Mouse (Mus musculus): ENCODE data around the gene 1600014C23Rik.

1600014C23Rik gene

DNA sequence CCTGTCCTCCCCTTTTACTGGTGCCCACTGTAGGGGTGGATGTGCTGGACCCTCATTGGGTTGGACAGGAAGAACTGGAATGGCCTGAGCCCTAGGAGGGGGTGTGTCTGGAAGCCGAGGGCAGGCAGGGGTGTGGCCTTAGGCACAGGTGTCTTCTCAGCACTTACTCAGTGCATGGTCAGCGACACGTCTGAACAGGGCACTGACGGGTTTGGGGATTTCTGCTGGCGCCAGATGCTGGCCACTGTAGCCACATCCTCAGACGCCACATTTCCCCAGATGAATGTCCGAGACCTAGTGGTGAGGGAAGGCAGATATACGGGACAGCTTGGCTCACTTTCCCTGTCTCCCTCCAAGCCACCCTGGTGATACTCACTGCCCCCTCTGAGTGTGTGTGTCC lies 18.4 kb upstream of the 1600014C23Rik start:
- no peak for DNase-seq (ENCODE audit: low read depth)

DNA sequence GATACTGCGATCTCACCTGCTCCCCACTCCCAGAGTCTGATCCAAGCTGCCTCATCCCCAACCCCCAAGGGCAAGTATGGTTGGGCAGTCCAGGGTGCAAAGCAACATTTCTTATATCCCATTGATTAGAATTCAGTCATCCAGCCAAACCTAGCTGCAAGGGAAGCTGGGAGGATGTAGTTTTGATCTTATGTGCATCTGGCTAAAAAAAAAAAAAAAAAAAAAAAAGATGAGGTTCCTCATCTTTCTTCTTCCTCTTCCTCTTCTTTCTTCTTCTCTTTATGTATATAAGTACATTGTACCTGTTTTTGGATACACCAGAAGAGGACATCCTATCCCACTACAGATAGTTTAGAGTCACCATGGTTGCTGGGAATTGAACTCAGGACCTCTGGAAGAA lies 17.7 kb upstream of the 1600014C23Rik start:
- no peak for DNase-seq (ENCODE audit: low read depth)

DNA sequence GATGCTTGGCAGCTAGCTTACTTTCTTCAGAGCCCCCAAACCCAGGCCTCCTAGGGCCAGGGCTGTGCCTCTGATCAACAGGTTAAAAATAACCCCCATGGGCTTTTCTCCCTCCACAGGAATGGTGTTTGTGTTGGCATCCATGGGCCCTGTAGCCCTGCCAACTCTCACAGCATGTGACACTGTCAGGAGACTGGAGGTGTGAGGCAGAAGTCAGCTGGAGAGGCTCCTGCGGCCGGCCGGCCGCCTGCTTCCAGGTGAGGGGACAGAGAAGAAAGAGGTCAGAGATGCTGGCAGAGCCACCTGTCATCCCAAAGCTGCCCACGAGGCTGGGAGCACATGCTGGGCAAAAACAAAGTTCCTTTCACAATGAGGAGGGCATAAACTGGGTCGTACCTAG lies 15.5 kb upstream of the 1600014C23Rik start:
- DNase-seq (ENCODE audit: low read depth): no peak

DNA sequence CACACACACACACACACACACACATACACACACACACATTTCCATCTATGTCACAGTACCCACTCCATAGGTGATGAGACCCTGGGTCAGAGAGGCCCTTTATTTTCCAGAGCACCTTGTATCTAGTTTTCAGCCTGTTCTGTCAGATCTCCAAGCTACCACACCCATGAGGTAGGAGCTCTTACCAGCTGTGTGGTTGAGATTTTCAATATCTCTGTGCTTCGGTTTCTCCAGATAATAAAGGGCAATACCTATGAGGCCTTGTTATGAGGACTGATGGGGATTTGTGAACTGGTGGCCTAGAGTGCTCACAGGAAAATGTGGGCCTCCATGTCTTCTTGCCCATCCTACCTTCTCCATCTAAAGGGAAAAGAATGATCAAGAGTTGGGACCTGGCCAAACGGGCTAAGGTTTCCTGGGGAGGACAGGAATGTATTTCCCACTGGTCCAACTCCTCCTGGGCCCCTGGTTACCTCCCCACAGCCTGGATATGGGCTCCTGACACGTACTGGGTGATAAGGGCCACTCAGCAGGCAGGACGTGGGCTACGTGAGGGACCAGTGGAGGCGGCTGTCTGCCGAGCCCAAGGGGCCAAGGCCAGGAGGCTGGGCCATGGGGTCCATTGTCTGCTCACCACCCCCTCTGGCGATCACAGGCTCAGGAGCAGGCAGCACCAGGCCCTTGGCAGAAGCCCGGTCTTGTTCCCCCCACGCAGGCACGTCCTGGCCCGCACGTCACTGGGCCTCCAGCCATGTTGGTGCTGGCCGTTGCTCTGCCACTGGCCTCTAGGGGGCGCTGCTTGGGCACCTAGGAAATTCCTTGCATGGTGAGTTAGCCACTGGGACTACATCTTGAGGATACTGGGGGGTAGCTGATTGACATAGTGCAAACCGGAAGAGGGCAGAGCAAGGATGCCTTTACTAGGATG lies 14.5 kb upstream of the 1600014C23Rik start:
- no peak for DNase-seq (ENCODE audit: low read depth)

DNA sequence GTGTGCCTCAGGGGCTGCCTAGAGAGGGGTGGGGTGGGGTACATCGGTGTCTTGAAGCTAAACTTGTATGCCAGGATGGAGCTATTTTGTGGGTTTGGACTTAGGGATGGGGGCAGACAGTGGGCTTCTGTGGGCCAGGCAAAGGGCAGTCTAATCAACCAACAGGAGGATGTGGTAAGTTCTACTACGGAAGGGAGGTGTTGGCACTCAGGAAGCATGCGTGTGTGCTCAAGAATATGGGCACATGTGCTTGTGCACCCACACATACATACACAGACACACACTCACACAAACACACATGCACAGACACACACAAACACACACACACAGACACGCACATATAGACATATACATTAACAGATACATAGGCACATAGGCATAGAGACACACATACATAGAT lies 13.6 kb upstream of the 1600014C23Rik start:
- no peak for DNase-seq (ENCODE audit: low read depth)

DNA sequence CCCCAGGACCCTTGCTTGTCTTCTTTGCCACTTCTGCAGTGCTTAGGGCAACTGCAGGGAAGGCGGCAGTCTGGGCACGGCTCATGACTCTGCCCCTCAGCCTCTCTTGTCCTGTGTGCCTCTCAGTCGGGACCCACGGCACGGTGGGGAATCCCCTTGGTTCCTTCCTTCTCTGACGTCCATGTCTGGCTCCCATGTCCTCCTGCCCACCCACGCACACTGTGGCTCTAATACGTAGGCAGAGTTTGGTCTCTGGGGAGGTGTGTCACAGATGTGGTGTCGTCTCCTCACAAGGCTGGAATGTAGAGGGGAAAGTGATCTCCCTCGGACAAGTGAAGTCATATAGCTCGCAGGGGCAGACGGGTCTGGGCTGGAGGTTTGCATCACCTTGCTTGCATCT lies 13.1 kb upstream of the 1600014C23Rik start:
- no peak for DNase-seq (ENCODE audit: low read depth)

DNA sequence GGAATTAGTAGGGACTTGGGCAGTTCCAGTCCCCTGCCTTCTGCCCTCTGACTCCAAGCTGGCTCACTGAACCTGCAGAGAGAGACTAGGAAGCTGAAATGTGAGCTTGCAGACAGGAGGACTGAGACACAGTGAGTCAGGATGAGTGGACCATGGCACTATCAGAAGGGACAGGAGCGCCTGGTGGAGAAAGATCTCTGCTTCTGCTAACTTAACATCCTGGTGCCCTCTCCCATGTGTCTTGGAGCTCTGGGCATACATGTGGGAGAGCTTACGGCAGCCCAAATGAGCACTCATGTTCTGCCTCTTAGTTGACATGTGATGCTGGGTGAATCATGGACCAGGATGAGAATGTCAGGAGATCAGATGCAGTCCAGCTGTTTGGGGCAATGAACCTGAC lies 12.0 kb upstream of the 1600014C23Rik start:
- no peak for DNase-seq (ENCODE audit: low read depth)

DNA sequence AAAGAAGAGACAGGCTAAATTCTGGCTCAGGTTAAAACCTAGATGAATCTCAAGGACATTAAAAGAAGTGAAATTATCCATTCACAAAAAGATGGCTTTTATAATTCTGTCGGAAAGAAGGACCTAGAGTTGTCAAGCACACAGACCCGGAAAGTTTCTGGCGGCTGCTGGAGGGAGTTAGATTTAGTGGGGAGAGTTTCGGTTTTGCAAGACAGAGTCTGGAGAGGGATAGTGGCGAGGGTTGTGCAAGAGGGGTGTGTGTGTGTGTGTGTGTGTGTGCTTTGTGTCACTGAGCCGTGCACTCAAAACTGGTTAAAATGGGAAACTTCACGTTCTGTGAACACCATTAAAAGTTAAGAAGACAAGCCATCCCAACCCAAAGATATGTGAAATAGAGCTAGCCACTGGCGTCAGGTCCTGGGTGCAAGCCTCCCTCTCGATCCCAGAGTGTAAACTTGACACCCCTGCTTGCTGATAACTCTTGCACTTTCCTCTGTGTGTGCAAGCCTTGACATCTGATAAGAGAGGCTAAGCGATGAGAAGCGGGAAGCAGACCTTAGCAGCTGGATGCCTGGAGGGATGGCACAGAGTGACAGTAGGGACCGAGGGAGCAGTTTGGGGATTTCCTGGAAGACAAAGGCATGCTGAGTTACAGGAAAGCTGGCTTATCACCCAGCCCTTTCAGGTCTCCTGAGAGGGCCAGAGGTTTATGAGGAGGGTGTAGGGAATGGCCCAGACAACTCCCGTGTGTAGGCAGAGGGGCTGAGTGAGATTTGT lies 8.9 kb upstream of the 1600014C23Rik start:
- no peak for DNase-seq (ENCODE audit: low read depth)

DNA sequence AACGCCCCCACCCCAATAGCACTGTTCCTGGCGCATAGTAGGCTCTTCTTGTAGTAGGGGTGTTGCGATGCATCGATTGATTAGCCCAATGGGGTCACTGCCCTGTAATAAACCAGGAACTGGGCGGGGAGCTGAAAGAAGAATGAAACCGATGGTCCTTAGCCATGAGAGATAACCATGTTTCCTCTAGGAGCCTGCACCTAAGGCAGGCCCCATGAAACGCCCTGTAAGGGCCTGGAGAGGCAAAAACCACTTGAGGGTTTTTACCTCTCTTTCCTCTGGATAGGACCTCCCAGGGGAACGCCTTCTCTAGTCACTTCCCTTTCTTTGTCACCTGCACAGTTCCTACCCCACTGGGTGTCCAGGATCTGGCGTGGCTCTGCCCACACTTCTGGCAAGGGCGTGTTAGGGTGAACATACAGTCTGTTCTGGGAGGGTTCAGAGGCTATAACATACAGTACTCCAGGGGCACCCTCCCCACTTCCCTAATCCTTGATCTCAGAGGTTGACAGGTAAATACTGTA lies 3.5 kb upstream of the 1600014C23Rik start:
- DNase-seq (ENCODE audit: low read depth): no peak

DNA sequence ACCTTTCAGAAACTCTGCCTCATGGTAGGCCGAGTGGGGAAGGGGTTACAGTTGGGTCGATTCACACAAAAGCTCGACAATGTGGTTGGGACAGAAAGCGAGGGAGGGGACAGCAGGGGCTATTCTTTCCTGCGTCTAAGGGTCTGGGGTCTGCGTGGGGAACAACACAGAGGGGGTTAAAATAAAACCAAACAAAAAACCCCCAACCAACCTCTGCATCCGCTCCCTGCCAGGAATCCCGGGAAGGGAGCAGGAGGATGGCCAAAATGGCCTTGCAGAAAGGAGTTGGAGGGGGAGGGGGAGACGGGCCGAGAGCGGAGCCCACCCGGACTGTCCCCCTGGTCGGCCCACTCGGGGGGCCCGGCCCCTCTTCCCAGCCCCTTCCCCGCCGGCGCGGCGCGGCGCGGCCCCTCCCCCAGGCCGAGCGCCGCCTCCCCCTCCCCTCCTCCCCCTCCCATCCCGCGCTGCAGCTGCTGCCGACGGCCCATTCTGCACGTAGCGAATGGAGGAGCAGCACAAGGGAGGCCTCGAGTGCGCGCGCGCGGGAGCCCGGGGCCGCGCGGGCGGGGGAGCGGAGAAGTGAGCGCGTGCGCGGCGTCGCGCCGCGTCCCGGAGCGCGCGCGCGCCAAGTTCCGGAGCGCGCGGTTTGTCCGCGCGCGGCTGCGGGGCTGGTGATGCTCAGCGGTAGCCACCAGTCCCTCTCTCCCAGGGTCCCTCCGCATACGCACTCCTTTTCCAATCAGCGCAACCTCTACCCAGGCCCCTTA lies 2.9 kb upstream of the 1600014C23Rik start:
- DNase-seq (ENCODE audit: low read depth): peak; percentile 72

DNA sequence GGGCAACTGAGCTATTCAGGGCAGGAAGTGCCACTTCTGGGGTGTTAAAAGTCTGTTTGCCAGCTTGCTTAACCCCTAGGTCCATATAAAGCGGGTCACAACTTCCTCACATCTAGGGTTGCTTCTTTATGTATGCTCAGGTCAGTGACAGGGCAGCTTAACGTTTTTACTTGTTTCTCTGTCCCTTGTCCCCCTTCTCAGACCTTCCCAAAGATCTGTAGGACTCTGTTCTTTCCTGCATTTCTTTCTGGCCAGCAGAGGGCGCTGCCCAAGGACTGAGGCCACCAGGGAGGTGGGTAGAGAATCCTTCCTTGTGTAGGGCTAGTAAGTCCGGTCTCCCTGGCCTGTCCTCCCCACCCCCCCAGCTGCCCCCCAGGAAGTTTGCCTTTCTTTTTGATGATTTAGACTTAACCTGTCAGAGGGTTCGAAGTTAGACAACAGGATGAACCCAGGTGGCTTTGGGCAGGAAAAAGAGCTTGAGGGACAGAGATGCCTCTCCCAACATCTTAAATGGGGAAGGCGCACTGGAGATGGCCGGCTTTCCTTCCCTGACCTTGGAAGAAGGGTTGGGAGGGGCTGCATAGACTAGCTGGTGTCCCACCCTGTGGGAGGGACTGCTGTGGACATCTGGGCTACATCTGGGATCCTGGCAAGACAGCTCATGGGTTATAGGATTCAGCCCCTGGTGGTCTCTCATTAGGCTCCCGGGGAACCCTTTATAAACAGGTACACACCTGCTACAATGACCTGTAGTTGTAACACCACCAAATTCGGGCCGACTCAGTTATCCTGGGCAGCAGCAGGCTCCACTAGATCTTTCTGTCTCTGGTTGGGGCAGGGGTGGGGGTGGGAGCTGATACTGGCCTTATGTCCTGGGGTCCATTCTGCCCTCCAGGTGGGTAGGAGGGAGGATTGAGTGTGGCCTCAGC lies 2.0 kb upstream of the 1600014C23Rik start:
- DNase-seq (ENCODE audit: low read depth): peak; percentile 76

DNA sequence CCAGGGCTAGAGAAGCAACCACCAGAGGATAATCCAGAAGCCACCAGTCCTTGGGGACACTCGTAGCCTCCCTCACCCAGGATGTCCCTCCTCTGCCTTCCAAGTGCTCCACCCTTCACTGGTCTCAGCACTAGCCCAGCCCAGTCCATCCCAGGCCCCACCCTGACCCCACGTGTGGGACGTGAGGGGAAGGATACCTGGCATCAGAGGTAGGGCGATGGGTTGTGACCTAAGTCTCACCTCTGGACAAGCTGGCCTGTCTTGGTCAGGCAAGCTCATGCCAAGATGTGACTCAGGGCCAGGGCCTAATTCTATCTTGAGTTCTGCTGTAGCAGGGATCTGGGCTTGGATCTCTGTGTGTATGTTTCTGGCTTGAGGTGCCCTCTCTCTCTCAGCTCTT lies 1.2 kb upstream of the 1600014C23Rik start:
- no peak for DNase-seq (ENCODE audit: low read depth)

DNA sequence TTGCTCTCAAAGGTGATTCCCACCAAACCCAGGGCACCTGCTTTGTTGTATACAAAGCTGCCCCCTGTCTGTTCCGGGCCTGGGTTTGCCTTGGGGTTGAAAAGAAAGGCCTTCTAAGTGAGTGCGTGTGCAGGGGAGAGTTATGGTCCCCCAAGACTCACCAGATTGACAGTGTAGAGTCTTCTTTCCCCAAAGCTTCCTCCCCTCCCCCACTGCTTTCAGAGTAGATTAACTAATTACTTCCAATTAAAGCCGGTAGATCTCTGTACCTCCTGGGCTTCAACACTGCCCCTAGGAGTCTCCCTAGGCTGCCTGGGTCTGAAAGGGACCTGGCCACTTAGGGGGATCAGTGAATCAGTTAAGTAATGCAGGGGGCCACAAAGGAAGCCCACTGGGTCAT lies 689 bp upstream of the 1600014C23Rik start:
- no peak for DNase-seq (ENCODE audit: low read depth)

DNA sequence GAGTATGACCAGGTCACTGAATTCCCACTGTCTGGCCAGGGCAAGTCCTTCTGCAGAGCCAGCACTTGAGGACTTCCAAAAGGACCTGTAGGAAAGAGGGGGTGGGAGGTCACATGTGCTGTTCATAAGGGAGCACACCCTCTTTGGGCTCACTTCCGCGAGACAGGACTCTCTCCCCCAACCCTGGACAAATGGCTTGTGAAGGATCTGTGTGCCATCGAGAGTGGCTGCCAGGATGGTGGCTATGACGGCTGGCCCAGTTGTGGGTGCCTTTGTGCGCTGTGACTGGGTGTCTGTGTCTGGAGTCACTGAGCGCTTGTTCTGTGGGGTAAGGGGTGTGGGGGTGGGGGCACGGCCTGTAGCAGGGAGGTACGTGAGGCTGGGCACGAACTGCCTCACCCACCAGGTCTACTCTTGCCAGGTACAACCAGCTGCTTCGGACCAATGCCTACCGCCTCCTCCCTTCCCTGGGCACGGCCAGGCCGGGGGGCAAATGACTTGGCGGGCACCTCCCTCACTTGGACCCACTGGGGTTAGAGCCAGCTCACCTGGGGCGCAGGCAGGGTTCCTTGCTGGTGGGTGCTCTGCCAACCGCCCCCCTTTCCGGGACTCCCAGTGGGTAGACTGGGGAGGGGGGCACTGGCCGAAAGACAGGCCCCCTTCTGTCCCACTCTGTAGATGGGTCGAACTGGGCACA lies 458 bp downstream of the 1600014C23Rik start:
- no peak for DNase-seq (ENCODE audit: low read depth)

DNA sequence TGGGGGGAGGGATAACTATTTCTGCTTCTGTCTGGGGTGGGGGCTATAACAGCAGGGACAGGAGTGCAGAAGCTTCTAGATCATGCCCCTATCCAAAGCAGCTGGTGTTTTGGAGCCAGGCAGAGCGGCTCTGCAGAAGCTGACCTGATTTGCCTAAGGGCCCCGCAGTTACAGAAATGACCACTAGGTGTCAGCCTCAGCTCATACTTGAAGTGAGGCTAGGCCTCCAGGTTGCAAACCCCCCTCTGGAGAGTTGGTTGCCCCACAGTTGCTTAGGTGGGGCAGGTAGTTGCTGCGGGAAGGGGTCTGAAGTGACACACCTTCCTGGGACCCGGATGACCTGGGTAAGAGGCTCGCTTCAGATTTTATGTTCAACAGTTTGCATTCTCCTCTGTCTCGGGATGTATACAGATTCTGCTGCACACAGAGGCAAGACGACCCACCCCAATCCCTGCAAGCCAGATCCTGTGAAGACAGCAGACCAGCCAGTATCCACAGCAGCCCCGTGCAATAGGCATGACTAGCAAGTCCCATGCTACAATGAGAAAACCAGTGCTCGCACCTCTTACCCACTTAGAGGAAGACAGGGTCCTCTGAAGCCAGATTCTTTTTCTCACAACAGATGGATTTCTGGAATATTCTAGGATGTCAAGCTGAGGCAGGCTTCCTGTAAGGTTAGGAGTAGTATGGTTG lies 2.3 kb downstream of the 1600014C23Rik start:
- DNase-seq (ENCODE audit: low read depth): peak; percentile 66

DNA sequence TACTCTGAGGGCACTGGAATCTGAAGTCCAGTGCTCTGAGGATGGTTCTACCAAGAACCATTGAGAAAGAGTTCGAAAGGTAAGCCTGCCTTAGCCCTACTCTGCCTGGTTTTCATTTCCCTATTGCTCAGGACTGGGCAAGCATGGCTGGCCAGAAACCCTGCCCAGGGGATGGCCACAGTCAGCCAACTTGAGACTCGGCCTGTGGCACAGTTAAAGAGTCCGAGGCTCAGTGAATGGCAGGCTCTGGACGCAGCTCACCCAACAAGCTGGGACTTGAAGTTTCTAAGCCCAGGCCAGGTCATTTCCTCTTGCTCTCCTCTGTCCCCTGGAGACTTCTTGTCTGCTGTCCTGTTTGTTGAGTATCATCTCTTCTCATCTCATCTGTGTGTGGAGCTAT lies 2.9 kb downstream of the 1600014C23Rik start:
- DNase-seq (ENCODE audit: low read depth): no peak

DNA sequence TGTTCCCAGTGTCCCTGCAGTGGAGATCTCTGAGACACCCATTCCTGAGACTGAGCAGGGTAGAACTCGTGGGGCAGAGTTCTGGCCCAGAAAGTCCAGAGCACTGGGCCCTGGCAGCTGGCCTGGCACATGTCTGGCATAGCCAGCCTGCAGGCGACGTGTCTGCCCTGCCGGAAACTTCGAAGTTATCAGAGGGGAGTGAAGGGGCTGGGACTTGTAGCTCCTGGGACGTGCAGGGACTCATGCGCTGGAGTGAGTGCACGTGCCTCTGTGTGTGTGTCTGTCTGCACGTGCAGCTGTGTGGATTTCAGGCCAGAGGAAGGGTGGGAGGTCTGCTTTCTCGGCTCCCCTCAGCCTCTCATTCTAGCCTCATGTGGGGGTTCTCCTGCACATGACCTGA lies 4.3 kb downstream of the 1600014C23Rik start:
- no peak for DNase-seq (ENCODE audit: low read depth)

DNA sequence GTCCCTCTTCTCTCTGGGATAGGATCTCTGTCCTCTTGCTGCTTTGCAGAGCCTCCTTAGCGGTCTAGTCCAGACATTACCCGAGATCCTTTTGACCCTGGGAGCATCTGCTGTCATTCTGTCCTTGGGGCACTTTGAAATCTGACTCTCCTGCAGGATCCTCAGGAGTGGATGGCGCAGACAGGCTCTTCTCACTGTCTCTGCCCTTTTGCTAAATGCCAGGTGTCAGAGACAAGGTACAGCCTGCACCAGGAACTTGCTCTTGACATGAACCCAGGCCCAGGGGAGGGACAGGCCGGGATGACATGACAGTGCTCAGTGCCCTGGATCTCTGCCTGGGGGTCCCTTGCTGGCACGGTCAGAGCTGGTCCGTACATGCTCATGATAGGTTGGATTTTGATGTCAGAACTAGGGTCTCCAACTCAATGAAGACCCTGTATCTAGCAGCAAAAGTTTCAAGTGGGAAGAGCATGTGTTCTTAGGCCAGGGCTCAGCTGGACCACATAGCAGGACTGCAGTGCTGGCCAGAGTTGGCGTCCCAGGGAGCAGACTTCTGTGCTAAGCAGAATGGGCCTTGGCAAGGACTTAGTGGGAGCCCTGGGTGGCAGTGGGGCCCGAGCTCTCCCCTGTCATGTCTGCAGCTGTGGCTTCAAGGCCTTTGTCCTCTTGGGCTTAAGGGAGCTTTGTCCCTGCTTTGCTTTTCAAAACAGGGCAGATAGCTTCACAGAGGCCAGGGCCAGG lies 5.5 kb downstream of the 1600014C23Rik start:
- no peak for DNase-seq (ENCODE audit: low read depth)

DNA sequence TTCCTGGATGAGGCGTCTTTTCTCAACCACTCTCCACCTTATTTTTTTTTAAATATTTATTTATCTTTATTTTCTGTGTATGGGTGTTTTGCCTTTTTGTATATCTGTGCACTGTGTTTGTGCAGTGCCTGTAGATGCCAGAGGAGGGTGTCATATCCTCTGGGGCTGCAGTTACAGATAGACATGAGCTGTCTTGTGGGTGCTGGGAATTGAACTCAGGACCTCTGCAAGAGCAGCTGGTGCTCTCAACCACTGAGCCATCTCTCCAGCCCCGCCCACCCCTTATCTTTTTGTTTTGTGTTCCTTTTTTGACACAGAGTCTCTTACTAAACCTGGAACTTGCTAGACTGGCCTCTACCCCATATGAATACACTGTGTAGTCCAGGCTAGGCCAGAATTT lies 6.2 kb downstream of the 1600014C23Rik start:
- no peak for DNase-seq (ENCODE audit: low read depth)

All from c-Kit-positive CD71-positive TER-119-negative erythroid progenitor cells, embryonic 14.5 days (primary cell).